Mouse (Mus musculus): ENCODE measurements at regions not wholly inside any gene's neighbourhood (a gene's known extent, or its start where the extent isn't known, plus 50 kb on each side); places are given as distances from the start of the nearest gene placed in this dataset.
"Not testable (repeated sequence)": the region's sequence is repeated elsewhere in the genome, so short reads cannot be mapped to it uniquely, and the experiment has no call there.

DNA sequence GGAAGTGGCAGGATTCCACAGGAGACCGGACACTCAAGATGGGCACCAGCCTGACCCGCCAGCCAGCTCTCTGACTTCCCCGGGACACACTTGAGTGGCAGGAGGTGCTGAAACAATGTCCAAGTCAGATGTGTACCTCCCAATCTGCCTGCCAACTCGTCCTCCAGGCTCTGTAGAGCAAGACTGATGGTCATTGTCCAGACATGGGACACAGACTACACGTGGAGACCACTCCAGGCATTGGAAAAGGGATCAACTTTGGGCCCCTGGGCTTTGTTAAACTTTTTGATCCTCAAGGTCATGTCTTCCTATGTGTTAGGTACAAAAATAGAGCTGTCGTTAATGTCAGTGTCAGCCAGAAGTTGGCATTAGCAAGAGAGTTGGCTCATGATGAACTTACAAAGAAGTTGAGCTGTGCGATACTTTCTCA, 214.6 kb downstream of the 3100002H09Rik start:
- DNase-seq (ENCODE audit: low spot score): no peak

DNA sequence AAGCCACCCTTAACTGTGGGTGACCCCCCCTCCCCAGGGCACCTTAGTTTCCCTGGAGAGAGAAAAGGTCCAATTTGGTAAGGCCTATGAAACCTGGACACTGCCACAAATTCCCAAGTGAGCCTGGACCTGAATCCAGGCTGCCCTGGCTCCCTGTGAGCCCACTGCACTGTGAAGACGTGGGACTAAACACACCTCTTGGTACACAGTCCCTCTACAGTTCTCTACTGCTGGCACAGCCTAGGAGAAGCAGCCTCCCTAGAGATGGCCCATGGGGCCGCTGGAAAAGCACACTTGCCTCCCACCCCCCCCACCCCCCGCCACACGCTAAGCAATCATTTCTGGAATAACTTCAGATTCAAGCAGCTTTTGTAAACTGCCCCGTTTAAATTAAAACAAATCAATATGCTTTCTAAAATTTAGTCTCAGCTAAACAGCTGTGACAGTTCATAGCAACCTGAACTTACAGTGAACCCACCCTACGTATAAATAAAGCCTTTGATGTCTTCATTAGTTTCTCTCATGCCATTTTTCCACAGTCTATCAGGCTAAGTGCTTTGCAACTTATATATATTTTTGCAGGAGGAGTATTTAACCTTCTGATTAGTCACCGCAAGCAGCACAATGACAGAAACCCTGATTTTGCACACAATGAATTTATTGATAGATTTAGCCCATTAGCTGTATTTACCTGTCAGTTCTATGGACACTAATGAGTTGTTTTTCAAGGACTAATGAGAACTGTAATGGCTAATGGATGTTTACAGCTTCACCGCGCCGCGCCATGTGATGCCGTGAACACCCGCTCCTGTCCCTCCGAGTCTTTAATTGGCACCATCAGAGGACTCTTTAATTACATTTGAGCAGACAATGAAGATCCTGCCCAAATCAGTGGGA, 215.3 kb downstream of the 3100002H09Rik start:
- no peak for DNase-seq (ENCODE audit: low spot score)

DNA sequence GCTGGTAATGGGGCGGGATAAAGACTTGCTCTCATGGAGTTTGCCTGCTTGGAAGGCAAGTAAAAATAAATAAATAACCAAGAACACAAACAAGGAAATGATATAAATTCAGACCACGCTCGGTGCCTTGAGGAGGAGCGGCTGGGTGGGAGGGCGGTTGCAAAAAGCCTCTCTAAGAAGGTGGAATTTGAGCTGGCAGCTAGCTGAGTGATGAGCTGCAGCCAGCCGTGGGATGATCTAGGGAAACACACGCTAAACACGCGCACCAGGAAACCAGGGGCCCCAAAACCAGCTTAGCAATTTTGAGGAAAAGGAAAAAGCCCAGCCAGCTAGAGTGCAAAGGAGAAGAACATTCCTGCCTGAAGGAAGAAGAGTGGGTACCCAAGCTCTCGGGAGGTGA, 217.0 kb downstream of the 3100002H09Rik start:
- no peak for DNase-seq (ENCODE audit: low spot score)

DNA sequence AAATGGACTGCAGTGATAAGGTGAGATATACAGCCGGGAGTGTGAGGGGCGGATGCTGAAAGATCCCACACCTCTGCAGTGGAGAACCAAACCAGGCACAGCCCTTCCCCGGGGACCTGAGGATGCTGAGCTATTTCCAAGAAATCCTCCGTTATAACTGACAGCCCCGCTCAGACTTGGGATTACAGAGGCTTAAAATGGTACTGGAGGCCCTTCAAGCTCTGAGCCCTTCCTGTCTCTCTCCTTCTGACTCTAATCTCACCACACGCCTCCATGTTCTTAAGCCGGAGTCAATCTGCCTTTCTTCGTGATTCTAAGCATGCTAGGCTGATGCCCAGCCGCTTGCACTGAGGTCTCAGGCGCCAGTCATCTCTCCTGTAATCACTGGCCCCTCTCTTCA, 221.5 kb downstream of the 3100002H09Rik start:
- no peak for DNase-seq (ENCODE audit: low spot score)

DNA sequence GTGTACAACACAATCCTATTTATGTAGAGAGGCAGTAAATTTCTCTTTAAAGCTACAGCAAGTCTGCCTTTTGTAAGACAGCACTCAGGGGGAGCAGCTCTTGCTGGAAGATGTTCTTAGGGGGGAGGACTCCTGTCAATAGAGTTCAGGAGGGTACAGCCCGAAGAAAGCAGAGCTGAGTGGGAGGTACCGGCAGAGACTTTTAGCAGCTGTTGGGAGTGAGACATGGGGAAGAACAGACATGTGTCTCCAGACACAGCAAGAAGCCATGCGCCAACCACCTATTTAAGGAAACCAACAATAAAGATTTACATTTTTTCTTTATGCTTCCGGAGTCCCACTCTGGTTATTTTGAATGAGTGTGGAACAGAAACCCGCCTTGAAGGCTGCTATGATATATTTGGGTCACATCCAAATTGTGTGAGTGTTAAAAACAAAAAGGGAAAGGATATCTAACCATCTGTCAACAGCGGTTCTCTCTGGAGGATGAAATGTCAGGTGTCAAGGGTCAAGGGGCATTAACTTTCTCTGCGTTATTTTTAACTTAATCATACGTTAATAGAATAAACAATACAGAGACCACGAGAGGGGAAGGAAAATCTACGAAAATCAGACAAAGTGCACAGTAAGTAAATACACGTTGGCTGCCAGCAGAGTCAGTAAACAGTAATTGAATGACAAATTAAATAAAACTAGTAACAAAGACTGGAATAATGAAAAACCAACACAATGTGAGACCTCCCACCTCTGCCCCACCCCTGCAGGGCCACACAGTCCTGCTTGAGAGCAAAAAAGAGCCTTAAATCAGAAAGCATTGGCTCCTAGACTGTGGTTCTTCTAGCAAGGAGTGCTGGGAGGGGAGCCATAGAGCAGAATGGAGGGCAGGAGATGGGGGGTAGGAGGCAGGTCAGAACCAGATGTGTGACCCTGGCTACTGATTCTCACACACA, 225.2 kb downstream of the 3100002H09Rik start:
- no peak for DNase-seq (ENCODE audit: low spot score)

DNA sequence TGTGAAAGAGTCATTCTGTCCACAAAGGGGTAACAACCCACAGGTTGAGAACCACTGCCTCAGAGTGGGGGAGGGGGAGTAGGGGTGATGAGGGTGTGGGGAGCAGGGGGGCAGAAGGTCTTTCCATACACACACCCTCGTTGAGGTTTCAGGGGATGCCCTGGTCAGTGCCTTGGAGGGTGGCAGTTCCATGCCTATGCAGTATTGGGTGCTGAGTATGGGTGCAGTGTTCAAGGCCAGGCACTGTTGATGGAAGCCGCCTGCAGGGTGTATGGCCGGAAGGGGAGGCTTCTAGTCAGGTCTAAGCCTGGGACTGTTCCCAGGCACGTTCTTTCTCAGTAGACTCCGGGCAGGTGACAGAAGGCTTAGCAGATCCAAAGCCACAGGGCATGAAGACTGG, 234.1 kb downstream of the 3100002H09Rik start:
- DNase-seq (ENCODE audit: low spot score): no peak

DNA sequence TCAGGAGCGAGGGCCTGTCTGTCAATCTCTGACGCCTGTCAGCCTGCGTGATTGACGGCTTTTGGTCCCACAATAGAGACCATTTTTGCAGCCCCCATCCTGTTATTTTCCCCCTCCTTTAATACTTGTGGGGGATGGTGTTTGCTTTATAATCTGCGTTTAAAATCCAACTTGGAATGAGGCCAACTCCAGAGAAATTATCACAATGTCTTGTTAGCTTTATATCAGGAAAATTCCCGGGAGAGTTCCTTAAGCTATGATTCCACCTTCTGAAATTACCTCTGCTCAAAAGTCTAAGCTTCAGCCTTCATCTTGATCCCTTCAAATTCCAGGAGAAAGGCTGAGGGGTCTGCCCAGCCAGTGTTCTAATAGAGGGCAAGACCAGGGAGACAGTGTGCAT, 235.0 kb downstream of the 3100002H09Rik start:
- no peak for DNase-seq (ENCODE audit: low spot score)

DNA sequence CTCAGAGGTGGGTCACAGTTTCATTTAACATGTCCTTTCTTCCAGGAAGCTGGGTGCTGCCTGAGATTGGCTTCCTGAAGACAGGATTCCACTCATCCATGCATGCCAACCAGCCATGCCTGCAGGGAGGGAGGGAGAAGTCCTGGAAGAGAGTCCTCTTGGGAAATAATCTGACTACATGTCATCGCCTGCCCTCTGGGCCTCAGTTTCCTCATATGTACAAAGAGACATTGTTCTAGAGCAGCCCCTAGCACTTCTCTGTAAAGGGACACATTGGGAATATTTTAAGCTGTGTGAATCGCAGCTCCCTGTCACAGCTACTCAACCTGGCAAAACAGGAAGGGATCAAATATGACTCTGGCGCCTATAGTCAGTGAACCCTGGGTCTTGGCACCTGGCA, 241.8 kb downstream of the 3100002H09Rik start:
- no peak for DNase-seq (ENCODE audit: low spot score)

DNA sequence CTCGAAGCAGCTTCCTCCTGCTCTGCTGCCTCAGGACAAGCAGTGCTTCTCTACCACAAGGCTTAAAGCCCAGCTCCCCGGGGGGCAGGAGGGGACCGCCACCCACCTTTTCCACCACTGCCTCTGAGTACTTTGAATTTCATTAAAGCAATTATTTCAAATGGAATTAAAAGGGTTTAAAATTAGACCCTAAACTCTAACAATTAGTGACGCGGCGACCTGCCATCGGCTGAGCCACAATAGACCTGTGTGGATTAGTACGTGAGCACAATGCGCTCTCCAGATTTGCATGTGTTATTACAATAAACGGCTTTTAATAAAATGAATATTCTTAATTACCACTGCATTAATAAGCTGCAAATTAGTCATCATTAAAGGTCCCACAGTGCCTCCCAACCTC, 242.5 kb downstream of the 3100002H09Rik start:
- no peak for DNase-seq (ENCODE audit: low spot score)

DNA sequence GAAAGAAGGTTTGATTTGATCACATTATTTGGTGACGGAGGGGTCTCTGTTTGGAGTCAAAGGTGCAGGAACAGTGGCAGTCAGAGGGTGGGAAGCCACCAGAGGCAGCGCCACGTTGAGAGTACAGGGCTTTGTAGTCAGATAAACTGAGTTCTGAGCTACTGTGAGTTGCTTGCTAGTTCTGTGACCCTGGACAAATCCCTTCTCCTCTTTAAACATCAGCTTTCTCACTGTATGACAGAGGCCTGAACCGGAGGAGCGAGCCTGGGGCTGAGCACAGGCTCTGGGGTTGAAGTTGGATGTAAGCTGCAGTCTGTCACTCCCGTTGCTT, 250.1 kb downstream of the 3100002H09Rik start:
- no peak for DNase-seq (ENCODE audit: low spot score)

DNA sequence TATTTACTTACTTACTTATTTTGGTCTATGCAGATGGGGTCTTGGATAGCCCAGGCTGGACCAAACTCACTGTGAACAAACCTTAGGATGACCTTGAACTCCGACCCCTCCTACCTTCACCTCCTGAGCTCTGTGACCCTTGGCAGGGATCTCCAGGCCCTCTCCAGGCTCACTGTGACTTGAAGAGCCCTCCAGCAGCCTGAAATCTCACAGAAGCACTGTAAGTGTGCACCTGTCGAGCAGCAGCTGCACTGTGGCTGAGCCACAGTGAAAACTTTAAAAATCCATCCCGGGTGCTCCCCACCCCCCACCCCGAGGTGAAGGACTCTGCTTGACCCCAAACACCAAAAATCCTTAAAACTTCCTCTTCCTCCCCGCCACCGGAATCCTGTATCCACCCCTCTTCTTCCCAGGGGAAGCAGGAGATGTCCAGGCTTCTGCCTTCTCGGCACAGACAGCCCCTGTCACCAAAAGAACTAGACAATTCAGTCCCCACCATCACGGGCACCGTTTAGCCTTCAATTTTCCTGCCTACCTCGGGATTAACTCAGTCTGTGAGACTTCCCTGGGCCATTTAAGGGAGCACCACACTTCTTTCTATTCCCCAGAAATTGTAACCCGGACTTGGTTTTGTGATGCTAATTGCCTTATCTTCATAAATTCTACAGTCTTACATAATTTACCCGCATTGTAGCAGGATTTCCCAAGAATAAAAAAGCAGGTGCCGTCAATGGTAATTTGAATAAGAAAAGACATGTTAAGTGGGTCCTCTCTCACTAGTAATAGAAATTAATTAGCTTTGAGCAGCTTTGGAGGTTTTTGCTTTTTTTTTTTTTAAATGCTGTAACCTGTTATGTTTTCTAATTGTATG, 250.7 kb downstream of the 3100002H09Rik start:
- no peak for DNase-seq (ENCODE audit: low spot score)

DNA sequence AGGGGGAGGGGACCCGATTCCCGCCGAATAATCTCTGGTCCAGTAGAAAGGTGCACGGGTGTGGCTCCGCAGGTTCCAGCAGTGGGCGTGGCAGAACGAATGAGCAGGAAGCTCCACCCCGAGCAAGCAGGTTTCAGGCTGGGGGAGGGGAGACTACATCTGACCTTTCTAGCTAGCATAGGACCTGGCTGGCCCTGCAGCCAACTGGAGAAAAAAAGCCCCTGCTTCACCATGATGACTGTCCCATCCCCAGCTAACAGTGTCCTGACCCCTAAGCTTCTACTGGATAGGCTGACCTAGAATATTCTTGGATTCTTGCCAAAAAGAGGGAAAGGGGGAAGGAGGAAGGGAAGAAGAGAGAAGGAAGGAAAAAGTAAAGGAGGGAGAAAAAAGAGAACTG, 252.1 kb downstream of the 3100002H09Rik start:
- DNase-seq (ENCODE audit: low spot score): not testable (repeated sequence)

DNA sequence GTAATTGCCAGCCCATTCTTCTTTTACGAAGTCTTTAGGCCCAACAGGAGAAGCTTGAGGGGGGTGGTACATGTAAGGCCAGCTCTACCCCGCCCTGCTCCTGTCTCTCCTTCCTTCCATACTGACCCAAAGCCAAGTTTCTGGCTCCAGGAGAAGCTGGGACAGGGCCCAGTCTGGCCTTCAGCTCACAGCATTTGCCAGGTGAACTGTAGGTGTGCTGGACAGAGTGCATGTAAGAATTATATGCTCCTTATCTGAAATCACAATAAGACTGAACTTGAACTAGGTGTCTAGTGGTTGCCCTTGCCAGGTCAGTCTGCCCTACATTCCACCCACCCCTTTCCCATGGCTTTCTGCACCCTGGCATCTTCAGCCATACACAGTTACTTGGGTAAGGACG, 260.2 kb downstream of the 3100002H09Rik start:
- no peak for DNase-seq (ENCODE audit: low spot score)

DNA sequence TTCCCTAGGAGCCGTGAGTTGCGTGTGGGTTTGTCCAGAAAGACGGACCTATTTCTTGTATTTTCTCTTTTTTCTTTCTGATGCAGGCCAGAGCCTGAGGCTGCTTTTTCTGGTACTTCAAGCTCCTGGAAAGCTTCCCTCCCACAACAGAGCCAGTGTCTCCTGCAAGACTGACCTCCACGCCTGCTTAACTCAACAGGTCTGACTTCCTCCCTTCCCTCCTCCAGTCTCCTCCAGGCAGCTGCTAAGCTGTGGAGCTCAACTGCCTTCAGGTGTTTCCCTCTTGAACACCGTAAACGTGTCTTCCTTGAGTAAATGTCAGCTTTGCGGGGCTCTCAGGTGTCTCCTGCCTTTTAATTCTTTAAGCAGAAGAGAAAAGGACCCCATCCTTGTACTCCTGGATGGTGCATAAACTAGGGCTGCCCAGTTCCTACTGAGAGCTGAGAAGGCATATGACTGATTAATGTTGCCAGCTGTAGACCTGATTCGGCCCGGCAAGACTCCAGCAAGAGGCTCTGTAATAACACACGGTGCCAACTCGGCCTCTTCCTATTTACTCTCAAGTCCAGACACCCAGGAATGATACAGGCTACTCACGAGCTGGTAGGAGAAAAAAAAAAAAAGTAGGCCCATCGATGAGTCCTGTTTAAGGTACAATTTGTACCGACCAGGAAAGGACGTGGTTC, 260.9 kb downstream of the 3100002H09Rik start:
- DNase-seq (ENCODE audit: low spot score): no peak

DNA sequence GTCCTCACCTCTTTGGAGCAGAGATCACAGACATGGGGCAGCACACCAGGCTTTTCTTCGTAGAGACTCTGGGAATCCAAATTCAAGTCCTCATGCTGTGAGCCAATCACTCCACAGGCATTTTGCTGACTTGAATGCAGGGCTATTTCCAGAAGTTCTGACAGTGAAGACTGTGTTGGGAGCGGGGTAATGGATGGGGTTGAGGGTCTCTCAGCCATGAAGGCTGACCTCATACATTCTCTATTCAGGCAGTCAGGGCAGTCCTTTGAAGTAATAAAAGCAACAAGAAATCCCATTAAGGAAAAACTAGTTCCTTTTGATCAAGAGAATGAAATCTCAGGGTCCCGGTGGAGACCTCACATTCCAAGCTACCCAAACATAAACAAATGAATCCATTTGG, 261.5 kb downstream of the 3100002H09Rik start:
- no peak for DNase-seq (ENCODE audit: low spot score)

DNA sequence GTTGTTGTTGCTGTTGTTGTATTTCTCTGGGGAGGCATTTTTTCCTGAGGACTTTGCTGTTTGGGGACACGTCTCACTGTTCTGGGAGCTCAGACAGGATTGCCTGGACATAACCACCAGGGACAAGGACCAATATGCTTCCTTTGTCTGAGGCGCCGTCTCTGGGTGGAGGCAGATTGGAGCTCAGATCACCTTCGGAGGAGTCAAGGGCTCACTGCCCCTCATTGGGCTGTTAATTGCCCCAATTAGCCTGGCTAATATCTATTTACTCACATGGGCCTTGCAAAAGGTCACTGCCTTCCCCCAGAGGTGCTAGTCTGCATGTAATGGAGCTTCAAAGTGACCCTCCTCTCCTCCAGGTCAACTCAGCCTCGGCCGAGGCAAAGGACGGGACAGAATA, 270.5 kb downstream of the 3100002H09Rik start:
- no peak for DNase-seq (ENCODE audit: low spot score)

DNA sequence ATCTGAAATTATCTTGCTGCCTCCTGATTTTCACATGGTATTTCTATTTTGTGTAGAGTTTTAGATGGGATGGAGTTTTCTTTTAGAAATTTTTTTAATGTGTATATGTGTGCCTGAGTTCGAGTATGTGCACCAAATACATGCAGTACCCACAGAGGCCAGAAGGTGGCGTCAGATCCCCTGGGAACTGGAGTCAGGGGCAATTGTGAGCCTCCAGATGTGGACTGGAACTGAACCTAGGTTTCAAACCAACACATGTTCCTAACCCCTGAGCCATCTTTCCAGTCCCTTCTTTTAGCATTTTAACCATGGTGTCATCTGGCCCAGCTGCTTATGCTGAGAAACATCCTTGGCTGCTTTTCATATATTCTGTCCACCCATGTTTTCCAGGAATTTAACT, 274.9 kb downstream of the 3100002H09Rik start:
- no peak for DNase-seq (ENCODE audit: low spot score)

DNA sequence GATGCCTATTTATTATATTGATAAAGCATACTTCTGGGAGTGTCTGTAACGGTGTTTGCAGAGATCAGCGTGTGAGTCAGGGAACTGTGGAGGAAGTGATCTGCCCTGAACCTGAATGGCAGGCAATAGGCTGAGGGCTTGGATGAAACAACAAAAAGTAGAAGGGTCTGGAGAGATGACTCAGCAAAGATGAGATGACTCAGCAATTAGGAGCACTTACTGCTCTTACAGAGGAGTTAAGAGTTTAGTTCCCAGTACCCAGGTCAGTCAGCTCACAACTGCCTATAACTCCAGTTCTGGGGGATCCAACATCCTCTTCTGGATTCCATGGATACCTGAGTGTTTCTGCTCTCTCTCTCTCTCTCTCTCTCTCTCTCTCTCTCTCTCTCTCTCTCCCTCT, 277.6 kb downstream of the 3100002H09Rik start:
- no peak for DNase-seq (ENCODE audit: low spot score)

DNA sequence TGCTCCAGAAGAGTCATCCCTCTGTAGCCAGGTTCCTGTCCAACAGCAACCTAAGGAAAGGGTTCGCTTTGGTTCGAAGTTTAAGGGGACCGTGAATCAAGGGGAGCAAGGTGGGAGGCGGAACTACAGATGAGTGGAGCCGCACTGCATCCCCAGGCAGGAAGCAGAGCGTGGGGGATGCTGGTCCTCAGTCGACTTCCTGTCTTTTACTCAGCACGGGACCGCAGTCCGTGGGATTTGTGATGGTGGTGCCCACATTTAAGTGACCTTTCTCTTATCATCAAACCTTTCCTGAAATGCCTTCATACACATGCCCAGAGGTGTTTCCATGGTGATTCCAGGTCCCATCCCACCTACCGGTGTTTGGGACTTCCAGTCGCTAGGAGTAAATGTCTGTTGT, 278.2 kb downstream of the 3100002H09Rik start:
- no peak for DNase-seq (ENCODE audit: low spot score)

DNA sequence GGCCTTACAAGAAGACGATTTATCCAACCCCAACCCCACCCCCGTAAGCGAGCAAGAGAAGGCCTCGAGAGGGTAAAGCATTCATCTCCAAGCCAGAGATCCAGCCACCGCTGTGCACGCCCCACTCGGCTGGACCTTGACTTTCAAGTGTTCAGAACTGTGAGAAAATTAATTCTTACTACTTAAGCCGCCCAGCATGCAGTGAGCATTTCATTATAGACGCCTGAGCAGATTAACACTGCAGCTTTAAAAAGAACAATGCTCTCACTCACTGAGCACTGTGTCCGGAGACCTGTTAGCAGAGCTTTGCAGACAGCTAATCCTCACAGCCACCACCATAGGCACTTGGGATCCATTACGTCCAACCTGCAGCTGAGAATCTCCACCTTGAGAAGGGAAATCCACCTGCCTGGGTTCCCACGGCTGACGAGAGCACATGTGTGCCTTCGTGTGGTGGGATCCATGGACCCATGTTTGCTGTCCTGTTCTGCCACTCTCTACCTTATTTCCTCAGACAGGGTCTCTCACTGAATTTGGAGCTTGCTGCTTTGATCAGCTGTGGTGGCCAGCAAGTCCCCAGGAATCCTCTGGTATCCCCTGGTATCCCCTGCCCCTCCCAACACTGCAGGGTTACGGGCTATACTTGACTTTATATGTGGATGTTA, 281.4 kb downstream of the 3100002H09Rik start:
- DNase-seq (ENCODE audit: low spot score): no peak

DNA sequence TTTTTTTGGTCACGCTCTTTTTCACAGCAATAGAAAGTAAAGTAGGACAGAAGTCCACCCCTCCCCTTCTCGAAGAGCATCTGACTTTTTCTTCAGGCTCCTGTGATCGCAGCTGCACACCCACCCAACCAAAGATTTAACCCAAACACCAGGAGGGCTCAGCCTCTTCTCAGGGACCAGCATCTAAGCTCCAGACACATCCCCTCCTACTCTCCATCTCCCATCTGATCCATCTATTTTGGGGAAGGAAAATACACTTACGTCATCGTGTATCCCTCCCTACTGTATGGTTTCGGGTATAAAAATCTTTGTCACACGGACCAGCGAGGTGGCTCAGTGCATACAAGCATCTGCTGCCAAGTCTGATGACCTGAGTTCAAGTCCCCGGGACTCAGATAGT, 284.3 kb downstream of the 3100002H09Rik start:
- peak; percentile 6 for DNase-seq (ENCODE audit: low spot score)

All from layer of hippocampus, adult 11-12 months (tissue).